Mouse (Mus musculus): Measurements from ENCODE around the gene Lmo1. TPM values are rescaled to one million over a fixed set of nuclear protein-coding genes. Genes with fewer than 3 reads are reported as not detected.
"Not testable (repeated sequence)": the region's sequence is repeated elsewhere in the genome, so short reads cannot be mapped to it uniquely, and the experiment has no call there.

Lmo1 gene
- polyA plus RNA-seq, 1 experiment from 2014 or later, result 2.5 TPM

DNA sequence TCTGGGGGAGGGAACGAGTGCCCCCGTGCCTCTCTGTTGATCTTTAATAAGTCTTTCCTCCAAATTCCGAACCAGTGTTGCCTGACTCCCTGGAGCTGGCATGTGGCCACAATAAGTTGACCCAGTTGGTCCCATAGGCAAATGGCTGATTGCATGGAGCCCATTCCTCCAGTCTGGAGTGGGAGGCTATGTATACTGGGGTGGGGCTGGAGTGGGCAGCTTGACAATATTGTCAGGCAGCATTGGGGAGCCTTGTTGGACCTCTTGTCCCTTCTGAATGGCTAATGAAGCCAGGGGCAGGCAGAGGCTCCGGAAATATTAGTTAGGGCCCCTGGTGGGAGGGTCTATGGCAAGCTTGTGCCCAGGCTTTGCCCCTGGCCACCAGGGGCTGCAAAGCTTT, 59.1 kb downstream of the Lmo1 start:
- DNase-seq (ENCODE audit: low spot score), result no peak

DNA sequence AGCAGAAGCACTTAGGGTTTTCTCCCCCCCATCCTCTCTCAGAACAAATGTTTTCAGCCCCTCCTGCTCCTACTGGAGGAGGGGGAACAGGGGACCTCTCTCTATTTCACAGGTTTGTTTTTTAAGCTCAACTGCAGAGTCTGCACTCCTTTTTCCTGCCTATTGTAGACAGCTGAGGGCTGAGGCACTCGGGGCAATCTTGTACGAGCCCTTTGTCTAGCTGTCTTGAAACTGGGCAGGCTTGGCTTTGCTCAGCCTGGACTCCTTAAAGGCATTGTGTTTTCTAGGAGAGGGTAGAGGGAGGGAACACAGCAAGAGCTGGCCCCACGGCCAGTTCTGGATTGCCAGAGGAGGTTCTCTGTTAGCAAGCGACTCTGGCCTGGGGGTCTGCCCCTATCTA, 59.5 kb downstream of the Lmo1 start:
- not testable (repeated sequence) for DNase-seq (ENCODE audit: low spot score)

DNA sequence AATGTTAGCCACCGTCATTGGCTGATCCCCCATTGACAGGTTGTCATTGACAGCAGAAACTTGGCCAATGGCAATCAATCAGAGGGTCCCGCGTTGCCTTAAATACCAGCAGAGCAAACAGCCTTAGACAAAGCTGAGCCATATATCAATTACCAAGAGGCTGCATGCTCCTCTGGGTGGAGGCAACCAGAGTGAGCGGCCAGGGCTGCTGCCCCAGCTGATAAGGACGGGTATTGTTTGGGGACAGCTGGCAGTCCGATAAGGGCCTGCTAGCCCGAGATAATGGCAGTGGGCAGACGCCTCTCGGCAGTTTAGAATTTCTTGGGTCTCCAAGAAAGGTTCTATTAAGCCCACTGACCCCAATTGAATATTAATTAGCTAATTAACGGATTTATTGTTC, 60.1 kb downstream of the Lmo1 start:
- peak; percentile 0 for DNase-seq (ENCODE audit: low spot score)

DNA sequence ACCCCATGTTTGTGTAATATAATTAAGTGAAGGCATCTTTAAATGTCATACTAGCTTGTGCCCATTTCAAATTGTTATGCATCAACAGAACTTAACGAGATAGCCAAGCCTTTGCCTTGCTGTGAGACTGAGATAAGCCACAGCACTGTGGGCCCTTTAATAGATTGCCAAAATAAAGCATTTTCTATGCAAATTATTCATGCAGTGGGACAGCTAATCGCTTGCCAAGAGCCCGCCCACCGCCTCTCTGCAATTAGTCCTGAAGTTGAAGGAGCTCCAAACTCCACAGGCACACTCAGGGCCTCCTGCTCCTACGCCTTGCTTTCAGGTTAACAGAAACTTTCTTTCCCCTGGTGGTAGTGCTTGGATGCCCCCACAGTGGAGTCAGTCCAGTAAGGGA, 64.0 kb downstream of the Lmo1 start:
- peak; percentile 1 for DNase-seq (ENCODE audit: low spot score)

DNA sequence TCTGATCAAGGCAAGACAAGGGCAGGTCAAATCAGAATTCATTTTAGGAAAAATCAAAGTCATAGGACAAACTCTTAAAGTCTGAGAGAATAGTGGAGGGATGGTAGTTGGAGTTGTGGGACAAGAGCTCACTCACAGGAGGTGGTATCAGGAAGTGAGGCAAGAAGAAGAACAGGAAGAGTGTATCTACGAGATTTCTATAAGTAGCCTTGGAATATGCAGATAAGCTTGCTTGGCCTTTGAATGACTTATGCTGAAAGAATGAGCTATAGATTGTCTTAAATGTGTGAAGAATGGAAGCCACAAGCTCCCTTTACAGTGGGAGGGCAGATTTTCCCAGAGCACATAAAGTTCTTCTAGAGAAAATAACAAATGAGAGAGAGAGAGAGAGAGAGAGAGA, 70.1 kb downstream of the Lmo1 start:
- peak; percentile 1 for DNase-seq (ENCODE audit: low spot score)

DNA sequence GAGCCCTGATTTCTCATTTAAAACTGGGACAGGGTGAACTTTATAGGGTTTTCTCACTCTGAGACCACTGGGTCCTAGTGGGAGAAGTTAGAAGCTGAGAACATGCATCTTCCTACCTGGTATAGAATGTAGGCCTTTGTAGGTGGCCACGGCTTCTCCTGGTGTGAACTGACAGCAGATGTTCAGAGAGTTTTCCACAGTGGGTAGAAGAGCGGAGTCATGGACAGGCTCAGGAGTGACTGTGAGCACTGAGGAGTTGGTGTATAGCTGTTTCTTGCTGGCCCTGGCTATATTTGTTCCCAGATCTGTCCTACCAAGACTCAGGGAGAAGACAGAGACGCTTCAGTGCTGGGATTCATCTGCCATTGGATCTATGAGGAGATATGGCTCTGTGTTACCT, 73.8 kb downstream of the Lmo1 start:
- DNase-seq (ENCODE audit: low spot score), result peak; percentile 0

DNA sequence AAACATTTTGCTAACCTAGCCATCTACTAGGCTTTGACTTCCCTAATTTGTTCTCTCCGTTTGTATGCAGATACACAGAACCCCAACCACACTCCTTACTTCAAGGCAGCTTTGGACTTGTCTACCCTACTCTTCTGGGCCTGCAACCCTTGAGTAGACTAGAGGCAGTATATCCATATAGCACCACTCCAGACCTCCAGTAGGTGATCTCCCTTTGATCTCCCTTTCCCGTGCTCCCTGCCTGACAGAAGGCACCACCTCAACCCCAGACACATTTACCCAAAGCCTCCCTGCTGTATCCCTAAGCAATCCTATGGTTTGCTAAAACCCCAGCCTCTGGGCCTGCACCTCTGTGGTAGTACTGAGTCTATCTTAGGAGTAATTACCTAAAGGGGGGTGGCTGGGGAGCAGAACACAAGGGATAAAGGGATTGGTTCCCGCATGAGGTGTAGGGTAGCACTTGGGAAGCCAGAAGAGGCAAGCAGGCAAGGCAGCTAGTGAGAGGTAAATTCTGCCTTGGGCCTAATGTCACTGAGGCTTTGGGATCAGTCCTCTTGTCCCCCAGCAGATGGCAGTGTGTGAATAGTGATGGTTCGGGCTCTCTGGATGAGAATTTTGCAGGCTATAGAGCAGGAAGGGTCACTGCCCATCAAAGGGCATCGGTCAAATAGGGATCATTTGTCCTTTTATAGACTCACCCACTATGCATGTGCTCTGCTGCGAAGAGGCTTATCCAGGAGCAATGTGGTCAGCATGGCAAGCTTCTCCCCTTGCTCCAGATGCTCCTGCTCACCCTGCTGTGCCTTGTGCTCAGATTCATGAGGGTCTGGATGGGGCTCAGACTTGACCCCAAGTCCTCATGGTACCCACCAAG, 76.6 kb downstream of the Lmo1 start:
- peak; percentile 4 for DNase-seq (ENCODE audit: low spot score)

DNA sequence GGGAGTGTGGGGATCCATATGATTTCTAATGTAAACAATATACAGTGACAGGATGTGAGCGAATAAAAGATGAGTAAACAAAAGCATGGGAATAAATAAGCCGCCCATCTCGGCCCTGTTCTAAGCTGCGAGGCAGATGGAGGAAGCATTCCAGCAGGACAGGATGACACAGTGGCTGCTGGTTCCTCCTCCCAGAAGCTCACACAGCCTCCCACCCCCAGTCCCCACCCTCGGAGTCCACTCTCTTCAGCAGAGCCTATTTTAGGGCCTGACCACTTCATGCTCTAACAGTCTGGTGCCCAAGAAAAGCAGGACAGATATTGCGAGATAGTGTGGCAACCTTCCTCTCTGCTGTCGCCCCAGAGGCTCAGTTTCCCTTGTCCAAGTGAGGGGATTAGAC, 77.8 kb downstream of the Lmo1 start:
- DNase-seq (ENCODE audit: low spot score), result peak; percentile 0

DNA sequence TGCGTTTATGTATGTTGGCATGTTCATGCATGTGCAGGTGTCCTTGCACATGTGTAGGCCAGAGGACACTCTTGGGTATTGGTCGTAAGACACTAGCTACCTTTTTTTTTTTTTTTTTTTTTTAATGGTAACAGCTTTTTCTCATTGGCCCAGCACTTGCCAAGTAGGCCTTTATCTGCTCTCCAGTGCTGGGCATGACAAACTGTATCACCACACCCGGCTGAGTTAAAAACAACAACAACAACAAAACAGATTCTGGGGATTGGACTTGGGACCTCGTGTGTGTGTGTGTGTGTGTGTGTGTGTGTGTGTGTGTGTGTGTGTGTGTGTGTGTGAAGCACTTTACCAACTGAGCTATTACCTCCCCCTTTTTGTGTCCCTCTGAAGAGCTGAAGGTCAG, 78.4 kb downstream of the Lmo1 start:
- DNase-seq (ENCODE audit: low spot score), result peak; percentile 1

DNA sequence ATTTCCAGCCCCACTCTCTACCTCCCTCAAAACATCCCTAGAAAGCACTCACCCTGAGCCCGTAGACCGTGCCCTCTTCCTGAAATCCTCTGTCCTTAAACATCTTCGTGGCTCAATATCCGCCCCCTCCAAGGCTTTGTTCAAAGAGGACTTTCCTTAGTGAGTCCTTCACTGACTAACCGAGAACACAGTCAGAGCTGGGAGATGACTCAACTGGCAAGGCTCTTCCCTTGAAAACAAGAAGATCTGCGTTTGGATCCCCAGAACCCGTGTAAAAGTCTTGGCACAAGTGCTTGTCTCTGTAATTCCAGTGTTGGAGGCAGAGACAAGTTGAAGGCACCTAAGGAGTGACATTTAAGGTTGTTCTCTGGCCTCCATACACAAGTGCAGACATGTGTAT, 80.7 kb downstream of the Lmo1 start:
- no peak for DNase-seq (ENCODE audit: low spot score)

DNA sequence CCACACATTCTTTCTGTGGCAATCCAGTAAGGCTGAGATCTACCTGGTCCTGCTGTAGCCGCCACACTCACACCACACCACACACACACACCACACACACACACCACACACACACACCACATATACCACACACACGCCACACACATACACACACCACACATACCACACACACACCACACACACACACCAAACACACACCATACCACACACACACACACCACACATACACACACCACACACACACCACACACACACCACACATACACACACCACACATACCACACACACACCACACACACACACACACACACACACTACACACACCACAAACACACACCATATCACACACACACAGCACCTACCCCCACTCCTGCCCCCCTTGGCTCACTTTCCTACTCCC, 83.7 kb downstream of the Lmo1 start:
- not testable (repeated sequence) for DNase-seq (ENCODE audit: low spot score)

Other genes with a start within 250 kb of the Lmo1 start
- gene Nlrp10, start 245.0 kb downstream of the Lmo1 start, polyA plus RNA-seq (2015; fragmentation: Nextera tagmentation; extraction: Ambion mirVana), result 0.04 and 0.13 TPM in 2 replicates
- 97.7 and 111 TPM in 2 replicates for gene Eif3f, start 240.8 kb downstream of the Lmo1 start, polyA plus RNA-seq (2015; fragmentation: Nextera tagmentation; extraction: Ambion mirVana)
- gene Tub, start 224.9 kb downstream of the Lmo1 start, polyA plus RNA-seq (2015; fragmentation: Nextera tagmentation; extraction: Ambion mirVana), result 0.05 and 0.06 TPM in 2 replicates
- 0.40 and 0.48 TPM in 2 replicates for gene Ric3, start 91.9 kb downstream of the Lmo1 start, polyA plus RNA-seq (2015; fragmentation: Nextera tagmentation; extraction: Ambion mirVana)